Mouse (Mus musculus): ENCODE data around the gene Sema5b.

Sema5b gene

GRCm38 (mm10) chr16:35541117-35541641 is at the start of gene Sema5b:
TSS of gene Sema5b (plus strand) at chr16:35541145.
- DNase-seq (ENCODE audit: low read depth, low spot score), result peak; percentile 74

- no peak for DNase-seq (ENCODE audit: low read depth, low spot score)
Observed at GRCm38 (mm10) chr16:35500342-35500741, 40.6 kb upstream of the Sema5b start.

GRCm38 (mm10) chr16:35501106-35501760 is 39.7 kb upstream of the Sema5b start:
- DNase-seq (ENCODE audit: low read depth, low spot score), result no peak

- no peak for DNase-seq (ENCODE audit: low read depth, low spot score)
Observed at GRCm38 (mm10) chr16:35502456-35502855, 38.5 kb upstream of the Sema5b start.

GRCm38 (mm10) chr16:35504266-35504665 is 36.7 kb upstream of the Sema5b start:
- no peak for DNase-seq (ENCODE audit: low read depth, low spot score)

GRCm38 (mm10) chr16:35505786-35506185 is 35.2 kb upstream of the Sema5b start:
- DNase-seq (ENCODE audit: low read depth, low spot score), result no peak

GRCm38 (mm10) chr16:35508581-35508980 is 32.4 kb upstream of the Sema5b start:
- no peak for DNase-seq (ENCODE audit: low read depth, low spot score)

GRCm38 (mm10) chr16:35509331-35510070 is 31.4 kb upstream of the Sema5b start:
- no peak for DNase-seq (ENCODE audit: low read depth, low spot score)

GRCm38 (mm10) chr16:35515977-35516612 is 24.9 kb upstream of the Sema5b start:
- no peak for DNase-seq (ENCODE audit: low read depth, low spot score)

GRCm38 (mm10) chr16:35517976-35518951 is 22.7 kb upstream of the Sema5b start:
- DNase-seq (ENCODE audit: low read depth, low spot score), result no peak

- no peak for DNase-seq (ENCODE audit: low read depth, low spot score)
Observed at GRCm38 (mm10) chr16:35519245-35519644, 21.7 kb upstream of the Sema5b start.

GRCm38 (mm10) chr16:35524200-35524599 is 16.7 kb upstream of the Sema5b start:
- DNase-seq (ENCODE audit: low read depth, low spot score), result no peak

- no peak for DNase-seq (ENCODE audit: low read depth, low spot score)
Observed at GRCm38 (mm10) chr16:35534630-35535029, 6.3 kb upstream of the Sema5b start.

- no peak for DNase-seq (ENCODE audit: low read depth, low spot score)
Observed at GRCm38 (mm10) chr16:35537651-35538050, 3.3 kb upstream of the Sema5b start.

GRCm38 (mm10) chr16:35539041-35539440 is 1.9 kb upstream of the Sema5b start:
- no peak for DNase-seq (ENCODE audit: low read depth, low spot score)

- DNase-seq (ENCODE audit: low read depth, low spot score), result no peak
Observed at GRCm38 (mm10) chr16:35540333-35541116, 420 bp upstream of the Sema5b start.

GRCm38 (mm10) chr16:35541661-35542420 is 896 bp downstream of the Sema5b start:
- DNase-seq (ENCODE audit: low read depth, low spot score), result no peak

GRCm38 (mm10) chr16:35542421-35542780 is 1.5 kb downstream of the Sema5b start:
- DNase-seq (ENCODE audit: low read depth, low spot score), result no peak

- DNase-seq (ENCODE audit: low read depth, low spot score), result no peak
Observed at GRCm38 (mm10) chr16:35545723-35546122, 4.8 kb downstream of the Sema5b start.

- no peak for DNase-seq (ENCODE audit: low read depth, low spot score)
Observed at GRCm38 (mm10) chr16:35547966-35548365, 7.0 kb downstream of the Sema5b start.
